Mouse (Mus musculus) neural tube, embryonic 10.5 days (tissue): Measurements from ENCODE around the gene Ppp2r2c.

Source experiments
- DNase-seq: peaks from one replicate; pipeline ENCODE4 v3.0.0-alpha.2; 2017; ENCODE audit warnings: low spot score; ENCODE audit errors: extremely low spot score

Ppp2r2c gene

DNA sequence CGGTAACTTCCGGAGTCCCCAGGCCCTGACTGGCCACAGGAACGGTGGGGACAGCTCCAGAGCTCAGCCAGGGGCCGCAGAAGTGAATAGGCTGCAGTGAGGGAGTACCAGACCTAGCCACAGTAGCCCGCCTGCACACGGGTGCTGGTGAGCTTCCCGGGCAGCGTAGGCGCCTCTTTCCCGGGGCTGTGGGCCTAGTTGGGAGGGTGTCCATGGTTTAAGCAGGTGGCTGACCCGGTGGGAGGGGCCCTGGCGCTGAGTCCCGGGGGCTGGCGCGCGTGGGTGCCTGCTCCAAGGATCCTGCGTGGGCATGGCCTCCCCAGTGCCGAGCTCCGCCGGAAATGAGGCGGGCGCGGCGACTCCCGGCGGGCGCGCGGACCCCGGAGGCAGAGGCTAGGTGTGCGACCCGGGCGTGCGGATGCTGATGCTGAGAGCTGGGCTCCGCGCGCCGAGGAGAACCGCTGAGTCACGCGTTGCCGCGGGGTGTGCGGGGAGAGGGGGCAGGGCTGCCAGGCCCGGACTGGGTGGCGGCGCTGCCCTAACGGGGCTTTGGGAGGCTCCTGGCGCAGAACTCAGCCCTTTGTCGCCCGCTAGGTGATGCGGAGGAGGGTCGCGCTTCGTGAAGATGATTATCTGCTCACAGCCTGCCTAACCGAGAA lies 1.4 kb downstream of the Ppp2r2c start:
- peak; percentile 54 for DNase-seq

DNA sequence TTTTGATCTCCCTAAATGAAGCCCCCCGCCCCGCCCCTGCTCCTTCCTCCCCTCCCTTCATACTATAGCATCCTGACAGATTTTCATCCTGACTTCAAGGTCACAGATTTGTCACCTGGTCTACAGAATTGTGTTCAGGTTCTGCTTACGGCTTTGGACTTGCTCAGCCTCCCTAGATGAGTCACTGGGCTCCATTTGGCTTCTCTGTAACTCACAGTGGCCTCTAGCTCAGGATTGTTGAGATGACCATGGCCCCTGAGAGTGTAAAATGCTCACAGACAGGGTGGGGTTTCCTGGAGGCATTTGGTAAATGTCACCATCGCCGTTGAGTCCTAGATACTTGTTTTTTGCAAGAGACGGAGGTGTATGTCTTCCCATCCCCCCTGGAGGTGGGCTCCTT lies 2.6 kb downstream of the Ppp2r2c start:
- no peak for DNase-seq

DNA sequence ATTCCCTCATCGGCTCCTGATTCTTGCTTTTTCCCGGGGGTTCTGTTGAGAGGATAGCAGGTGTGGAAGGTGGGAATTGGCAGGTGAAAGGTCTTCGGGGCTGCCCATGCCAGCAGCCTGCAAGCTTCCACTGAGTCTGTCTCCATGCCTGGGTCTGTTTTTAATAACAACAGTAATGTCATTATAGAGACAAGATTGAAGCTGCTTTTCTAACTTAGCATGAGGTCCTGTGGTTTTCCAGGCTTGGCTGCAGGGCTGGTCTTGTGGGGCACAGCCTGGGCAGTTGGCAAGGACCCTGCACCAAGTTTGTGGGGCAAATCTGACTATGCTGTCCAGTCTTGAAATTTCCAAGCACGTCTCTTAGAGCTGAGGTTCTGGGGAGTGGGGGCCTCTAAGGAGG lies 7.6 kb downstream of the Ppp2r2c start:
- no peak for DNase-seq

DNA sequence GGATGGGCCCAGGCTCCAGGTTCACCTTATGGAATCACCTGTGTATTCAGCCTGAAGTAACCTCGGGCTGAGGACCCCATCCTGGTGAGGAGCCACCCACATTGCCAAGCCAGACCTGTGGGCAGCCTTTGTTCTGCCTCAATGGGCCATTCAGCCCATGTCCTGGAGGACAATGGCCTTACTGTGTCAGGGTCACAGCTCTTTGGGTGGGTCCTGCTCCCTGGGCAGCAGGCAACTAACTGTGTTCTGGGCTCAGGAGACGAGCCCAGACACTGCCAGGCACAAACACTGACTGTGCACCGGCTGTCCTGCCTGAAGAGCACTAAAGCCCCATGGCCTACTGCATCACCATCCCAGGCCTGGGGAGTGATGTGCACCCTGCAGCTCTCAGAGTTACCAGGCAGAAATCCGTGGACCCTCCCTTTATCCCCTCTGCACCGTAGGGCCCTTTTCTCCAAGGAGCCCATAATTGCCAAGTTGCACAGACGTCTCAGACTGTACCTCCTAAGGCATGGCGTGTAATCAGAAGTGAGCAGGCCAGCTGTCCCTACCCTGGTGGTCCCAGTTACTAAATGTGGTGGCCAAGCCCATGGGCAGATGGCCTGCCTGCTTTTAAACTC lies 8.6 kb downstream of the Ppp2r2c start:
- no peak for DNase-seq

DNA sequence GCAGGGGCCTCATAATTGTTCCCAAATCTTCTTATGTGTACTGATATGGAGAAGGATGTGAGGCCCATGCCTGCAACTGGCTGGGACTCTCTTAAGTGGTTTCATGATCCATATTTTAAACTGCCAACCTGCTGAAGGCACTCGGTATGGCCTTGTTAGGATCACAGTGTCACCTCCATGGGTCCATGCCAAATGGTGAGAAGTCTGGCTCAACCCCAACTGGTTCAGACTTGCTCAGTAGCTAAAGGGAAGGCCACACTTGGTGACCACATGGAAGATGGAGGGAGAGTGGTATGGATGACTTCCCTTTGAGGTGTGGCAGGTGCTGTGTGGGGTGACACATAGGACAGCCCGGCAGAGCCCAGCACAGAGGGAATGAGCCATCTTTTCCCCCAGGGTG lies 9.3 kb downstream of the Ppp2r2c start:
- no peak for DNase-seq

DNA sequence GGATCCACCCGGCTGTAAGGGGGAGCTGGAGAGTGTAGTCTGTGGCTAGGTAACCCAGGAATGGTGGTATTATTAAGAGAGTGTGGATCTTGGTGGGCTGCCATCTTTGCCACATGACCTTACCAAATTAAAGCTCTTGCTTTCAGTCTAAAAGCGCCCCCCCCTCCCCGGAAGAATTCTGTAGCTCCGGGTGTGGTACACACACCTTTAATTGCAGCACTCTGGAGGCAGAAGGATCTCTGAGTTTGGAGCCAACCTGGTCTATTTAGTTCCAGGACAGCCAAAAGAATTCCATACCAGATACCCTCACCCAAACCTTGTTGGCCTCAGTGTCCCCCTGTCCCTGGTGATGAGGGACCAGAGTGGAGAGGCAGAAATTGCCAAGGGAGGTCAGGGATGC lies 10.5 kb downstream of the Ppp2r2c start:
- DNase-seq: no peak

DNA sequence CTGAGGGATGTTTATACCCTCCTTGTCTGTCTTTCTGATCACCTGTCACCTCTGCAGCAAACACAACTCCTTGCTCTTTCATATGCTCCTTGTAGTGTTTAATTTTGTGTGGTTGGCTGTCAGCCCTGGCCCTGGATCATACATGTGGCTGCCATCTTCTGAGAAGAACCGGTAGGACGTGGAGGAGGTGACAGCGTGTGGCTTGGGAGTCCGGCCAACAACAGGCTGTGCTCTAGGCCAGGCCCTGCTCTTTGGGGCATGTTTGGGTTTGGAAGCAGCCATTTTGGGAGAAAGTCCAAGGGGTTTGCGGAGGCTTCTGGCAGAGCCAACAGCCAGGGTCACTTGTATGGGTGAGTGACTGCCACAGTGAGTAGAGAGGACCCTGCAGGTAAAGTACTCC lies 12.3 kb downstream of the Ppp2r2c start:
- DNase-seq: no peak

DNA sequence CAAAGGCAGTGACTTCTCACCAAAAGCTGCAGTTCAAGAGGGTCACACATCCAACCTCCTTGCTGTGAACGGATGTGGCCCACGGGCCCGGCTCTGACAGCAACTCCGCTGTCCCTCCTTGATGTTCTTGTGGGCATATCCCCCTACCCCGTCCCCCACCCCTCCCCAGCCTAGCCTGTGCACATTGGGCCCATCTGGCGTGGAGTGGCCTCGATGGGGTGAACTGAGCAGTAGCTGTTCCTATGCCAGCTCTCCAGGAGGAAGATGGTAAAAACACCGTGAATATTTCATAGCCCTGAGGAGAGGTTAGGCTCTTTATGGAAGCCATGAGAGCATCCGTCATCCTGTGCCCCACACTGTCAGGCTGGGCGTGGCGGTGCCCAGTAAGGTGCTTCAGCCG lies 15.2 kb downstream of the Ppp2r2c start:
- no peak for DNase-seq

DNA sequence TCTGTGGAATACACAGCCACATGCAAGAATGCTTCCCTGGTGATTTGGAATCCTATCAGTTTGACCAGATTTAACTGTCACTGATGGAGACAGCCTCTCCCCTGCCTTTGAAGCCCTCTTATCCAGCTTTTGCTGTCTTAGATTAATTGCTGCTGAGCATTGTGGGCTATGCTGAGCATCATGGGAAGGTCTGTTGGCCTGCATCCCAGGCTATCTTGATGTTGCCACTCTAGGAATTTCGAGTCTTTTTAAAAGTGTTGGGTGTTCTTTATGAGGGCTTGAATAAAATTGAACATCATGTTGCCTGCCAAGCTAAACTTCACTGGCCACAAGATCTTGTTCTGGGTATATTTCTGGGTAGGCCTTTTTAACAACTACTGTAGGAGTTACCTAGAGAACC lies 16.8 kb downstream of the Ppp2r2c start:
- no peak for DNase-seq

DNA sequence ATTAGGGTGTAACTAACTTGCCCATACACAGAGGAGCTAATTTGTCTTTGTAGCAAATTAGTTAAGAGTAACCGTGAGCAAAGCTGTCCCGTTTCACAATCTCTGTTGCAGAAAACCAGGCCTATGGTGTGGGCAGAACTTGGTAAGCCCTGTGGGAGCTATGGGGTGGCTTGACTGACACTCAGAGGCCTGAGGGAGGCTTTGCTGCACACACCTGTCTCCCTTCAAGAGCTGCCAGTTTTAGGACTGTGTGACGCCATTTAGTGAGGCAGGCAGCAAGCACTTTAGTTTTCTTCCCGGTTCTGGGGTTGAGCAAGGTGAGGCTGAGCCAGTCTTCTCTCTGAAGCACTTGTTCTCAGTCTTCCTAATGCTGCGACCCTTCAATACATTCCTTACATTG lies 17.3 kb downstream of the Ppp2r2c start:
- no peak for DNase-seq

DNA sequence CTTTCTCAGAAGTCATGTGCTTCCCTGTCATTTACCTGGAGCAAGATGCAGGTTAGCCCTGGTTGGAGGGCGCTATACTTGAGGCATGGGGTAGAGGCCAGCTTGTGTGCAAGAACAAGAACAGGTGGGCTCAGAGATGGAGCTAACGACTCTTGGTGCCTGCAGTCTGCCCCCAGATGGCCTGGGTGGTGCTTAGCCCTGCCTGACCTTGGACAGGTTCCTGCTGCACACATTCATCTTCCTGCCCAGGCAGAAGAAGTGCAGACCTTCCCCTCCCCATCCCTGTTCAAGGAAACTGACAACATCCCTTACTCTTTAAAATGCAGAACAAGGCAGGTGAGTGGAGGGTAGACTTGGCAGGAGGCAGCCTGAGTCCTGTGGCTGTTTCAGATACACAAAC lies 18.0 kb downstream of the Ppp2r2c start:
- no peak for DNase-seq

DNA sequence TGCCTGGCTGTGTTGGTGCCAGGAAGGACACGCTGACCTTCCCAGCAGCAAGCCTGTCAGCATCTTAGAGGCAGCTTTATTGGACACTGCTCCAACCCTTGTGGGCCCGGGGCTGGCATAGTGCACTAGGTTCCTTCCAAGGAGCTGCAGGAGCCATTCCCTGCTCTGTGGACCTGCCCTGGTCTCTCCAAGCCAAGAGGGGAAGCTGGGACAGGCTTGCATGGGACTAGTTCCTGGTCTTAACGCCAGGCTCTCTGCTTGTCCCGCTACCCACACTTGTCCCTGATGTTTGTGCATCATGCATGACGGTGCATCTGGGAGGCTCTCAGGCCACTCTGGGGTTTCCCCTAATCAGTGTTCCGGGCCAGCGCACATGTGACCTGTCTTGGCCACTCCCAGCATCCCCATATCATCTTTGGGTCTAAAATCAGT lies 18.6 kb downstream of the Ppp2r2c start:
- DNase-seq: no peak

DNA sequence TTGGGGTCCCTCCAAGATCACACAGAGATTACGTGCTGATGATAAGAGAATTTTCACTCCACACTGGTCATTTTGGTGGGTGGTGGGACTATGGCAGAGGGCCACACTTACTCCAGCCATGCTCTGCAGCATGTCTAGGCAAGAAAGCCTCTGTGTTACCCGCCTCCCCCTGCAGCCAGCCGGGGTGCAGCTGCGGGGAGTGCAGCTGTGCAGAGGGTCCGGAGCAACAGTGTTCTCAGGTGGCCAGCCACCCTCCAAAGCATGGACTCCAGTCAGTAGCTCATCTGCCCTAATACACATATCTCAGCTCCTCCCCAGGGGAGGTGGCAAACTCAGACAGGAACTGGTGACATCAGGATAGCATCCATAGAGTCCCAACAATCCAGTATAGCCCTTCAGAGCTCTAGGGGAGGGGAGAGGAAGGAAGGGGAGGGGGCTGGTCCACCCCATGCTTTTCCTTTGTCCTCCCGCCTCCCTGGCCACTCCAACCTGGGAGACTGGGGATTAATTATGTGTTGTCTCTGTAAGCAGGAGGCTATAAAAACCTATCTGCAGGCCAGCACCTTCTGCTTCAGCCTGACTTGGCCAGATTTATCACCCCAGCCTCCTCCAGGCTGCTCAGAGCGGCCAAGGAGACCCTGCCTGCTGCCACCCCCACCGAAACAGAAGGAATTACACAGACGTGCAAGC lies 19.1 kb downstream of the Ppp2r2c start:
- DNase-seq: no peak

DNA sequence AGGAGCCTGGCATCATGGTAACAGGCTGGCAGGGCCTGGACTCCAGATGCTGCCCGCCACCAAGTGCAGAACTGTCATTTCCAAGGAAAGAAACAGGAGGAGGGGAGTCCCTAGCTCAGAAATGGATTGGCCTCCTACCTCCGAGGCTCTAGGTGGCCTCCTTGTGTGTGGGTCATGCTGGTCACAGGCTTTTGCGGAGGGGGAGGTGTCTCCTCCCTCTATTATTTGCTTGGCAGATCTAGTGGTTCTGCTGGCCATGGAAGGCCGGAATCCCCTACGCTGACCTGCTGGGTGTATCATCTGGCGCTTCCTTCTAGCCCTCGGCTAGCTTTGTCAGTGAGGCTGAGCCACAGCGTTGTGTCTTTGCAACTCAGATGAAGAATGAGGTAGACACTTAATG lies 20.2 kb downstream of the Ppp2r2c start:
- DNase-seq: no peak

DNA sequence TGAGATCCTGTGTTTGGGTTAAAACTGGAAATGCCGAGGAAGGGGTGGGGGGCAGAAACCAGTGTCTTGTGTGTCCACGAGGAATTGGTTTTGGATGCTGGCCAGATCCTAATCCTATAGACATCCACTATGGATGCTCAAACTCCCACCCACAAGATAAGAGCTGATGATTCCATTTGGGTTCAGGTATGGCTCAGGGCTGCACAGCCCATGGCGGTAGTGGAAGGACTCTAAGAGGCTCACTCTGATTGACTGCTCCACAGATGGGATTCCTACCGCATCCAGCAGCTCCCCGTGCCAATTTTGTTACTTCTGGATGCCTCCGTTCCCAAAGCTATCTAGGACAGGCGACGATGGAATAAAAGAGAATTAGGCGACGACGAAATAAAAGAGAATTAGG lies 20.6 kb downstream of the Ppp2r2c start:
- no peak for DNase-seq

DNA sequence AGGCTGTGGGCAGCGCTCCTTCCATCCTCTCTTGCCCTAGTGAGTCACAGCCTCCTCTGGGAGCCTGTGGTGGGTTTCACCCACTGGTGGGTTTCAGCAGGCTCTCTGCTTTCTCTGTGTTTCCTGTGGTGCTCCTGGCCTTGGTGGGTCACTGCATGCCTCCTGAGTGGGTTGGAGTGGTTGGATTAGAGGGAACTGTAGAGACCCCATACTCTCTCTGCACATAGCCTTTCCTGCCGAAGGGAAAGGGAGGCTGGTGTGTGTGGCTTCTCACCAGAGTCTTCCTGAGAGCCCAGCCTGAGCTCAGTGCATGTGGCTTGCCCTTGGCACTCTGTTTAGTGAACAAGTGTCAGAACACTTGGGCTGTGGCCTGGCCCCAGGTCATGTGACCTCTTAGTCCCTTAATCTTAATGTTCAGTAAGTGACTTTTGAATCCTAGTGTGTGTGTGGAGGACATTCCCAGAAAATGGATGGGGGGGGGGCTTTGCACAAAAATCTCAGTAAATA lies 21.1 kb downstream of the Ppp2r2c start:
- no peak for DNase-seq

DNA sequence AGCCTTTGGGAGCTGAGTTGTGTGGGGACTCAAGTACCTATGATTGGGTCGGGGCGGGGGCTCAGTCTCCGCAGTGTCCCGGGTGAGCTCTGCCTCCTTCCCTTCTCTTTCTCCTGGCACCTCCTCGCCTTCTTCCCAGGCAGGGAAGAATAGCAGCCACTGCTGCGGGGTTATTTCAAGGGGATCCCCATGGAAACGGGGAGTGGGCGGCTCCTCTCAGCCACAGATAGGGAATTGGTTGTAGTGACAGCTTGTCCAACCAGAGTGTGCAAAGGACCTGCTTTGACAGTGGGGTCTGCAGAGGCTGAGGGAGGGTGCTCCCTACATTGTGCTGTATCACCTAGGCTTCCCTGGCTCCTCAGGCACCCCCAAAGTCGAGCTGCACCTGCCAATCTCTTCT lies 22.5 kb downstream of the Ppp2r2c start:
- no peak for DNase-seq

DNA sequence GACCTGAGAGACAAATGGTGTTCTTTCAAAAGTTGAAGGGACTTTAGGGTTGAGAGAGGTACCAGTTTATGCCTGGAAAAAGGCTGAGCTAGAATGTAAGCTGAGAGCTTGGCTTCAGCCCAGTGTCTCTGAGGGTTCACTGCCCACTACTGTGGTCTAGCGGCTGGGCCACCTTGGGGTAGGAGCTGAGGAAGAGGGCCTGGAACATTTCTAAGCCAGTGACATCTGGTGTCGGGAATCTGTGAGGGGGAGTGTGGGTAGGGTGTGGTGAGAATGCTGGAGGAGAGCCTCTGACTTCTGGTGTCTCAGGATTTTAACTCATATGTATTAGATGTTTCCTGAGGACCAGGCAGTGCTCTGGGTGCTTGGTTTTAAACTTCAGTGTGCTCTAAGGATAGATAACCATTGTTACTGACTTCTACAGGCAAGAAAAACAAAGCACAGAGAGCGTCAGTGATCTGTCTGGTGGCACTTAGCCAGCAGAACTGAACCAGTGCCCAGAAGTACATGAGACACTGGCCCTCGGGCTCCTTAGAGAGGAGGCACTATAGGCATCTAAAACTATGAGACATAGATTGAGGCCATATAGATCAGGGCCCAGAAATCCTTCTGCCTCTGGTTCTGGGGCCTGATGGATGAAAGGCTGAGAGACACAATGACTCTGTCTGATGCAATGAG lies 23.6 kb downstream of the Ppp2r2c start:
- no peak for DNase-seq

DNA sequence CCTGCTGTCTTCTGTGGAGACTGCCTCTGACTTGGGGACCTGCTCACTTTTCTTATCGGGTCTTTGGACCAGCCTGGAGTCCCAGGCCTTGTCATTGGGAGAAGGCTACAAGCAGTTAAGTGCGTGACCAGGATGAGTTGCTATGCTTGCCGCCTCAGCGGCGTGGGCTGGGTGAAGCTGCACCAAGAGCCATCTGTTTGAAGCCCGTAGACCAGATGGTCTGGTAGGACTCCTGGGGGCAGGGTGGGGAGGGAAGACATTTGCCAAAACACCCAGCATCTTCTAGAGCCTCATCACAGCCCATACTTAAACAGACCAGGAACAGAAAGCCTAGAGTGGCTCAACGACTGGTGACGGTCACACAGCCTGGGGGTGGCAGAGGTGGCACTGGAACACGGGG lies 24.9 kb downstream of the Ppp2r2c start:
- no peak for DNase-seq

DNA sequence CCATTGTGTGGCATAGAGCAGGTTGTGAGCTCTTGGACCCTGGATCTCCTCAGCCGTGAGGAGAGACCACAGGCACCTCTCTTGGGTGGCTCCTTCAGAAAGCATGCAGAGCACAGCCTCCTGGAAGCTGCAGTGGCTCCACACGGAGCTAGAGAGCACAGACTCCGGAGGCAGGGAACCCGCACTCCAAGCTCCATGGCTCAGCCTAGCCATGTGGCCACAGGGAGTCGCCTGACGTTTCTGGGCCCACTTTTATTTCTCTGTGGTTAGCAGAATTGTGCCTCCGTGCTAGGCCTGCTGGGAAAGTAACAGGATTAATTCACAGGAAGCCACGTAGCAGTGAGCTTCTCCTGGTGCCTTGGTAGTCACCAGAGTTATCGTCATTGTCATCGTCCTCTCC lies 25.8 kb downstream of the Ppp2r2c start:
- no peak for DNase-seq

DNA sequence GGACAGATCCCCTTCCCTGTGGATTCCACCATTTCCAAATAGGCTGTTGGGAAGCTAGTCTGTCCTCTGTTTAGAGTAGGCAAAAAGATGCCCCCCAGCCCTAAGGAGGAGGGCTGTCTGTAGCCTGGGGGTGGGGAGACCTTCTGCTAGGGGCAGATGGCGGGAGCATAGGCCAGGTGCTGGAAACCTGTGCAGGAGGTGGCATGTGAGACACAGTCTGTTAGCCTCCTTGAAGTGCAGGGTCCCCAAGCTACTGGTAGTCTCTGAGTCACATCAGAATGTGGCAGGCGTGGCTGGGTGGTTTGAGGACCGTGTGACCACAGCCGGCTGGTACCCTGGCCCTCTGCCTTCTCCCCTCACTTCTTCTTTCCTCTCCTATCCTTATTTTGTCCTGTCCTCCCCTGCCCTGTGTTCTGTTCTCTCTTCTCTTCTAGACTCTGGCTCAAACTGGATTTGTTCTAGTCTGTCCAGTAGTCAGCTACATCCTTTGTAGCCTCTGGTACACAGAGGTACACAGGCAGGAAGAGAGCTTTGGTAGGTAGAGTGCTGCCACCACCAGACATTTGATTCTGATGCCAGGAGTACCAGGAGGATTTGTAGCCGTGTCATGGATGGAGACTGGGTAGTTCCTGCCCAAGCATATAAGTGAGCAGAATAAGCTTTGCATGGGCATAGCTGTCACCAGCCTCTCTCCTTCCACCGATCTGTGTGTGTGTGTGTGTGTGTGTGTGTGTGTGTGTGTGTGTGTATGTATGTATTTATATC lies 26.5 kb downstream of the Ppp2r2c start:
- no peak for DNase-seq
